ENCODE assay signal across 16 mouse cellular contexts in genomic region chr11:79835873-79836272, GRCm38 (mm10).
"Had no signal": no experiment of that assay in that cellular context is flagged by ENCODE, and none has a peak within 500 bp of the region (broad histone marks: within the 10 kb centered on the region; RNA-seq: fewer than 3 reads in every experiment).

No protein-coding gene starts in this region.

- DNase-seq: heart, postnatal 10 days; heart, postnatal 14 days; heart, postnatal 36 days; heart, postnatal 4 days; kidney, adult 11 months; kidney, adult 18-20 months; kidney, adult 2 months; kidney, adult 8-10 months; kidney, adult 9 months; kidney, postnatal 10 days; kidney, postnatal 14 days; kidney, postnatal 25 days; kidney, postnatal 36 days; kidney, postnatal 4 days; layer of hippocampus, adult 9-11 months; layer of hippocampus, postnatal 36 days had no signal
